Mouse (Mus musculus) E14TG2a.4 (cell line): ENCODE data around the gene Camk1d.

Experiments used
- CTCF ChIP-seq: conservative IDR thresholded peaks from 2 replicates; pipeline ENCODE4 v1.5.1; 2014; ENCODE audit warnings: low read length
- NANOG ChIP-seq: IDR thresholded peaks from 2 replicates; pipeline ENCODE4 v1.6.1; 2014; ENCODE audit warnings: borderline replicate concordance, low read length, mixed read lengths

DNA sequence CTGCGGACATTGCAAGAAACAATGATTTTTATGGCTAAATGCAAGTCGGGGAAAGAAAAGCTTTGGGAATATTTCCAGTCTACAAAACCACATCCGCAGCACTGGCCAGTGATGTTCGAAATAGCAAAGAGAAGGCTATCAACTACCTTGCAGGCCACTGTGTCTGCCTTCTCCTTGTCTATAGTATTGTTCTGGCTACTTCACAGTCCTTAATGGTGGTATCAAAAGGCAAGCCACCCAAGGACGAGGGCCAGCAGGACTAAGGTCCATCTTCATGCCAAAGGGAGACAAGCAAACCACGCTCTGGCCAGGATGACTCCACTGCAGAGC lies 82.0 kb downstream of the Camk1d start:
- no peak for TF ChIP-seq CTCF
- no peak for TF ChIP-seq NANOG
